Mouse (Mus musculus): ENCODE measurements around the gene Psmb8.

DNA sequence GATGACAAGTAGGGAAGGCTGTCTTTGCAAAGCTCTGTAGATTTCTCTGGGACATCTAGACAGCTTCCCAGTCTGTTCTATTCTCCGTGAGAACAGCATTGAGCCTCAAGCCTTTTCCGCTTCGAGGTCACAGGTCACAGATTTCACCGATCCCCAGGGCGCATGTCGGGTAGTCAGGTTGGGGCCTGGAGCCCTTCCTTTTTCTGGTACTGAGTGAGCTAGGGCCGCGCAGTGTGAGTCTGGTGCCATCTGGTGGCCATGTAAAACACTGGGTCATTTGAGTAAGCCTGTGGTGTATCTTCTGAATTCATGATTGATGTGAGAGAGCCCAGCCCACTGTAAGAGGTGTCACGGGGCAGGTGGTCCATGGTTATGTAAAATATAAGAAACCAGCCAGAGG lies 37.4 kb downstream of the Psmb8 start:
- peak; percentile 91; the same call in 1 of the 2 replicates for TF ChIP-seq EP300 (IDR thresholded peaks at IDR 0.05; ENCODE audit: insufficient read depth, low read depth, low read length)
- no peak; the same call in 1 of the 2 replicates for TF ChIP-seq CTCF (IDR thresholded peaks at IDR 0.05)
- TF ChIP-seq POLR2A (IDR thresholded peaks at IDR 0.05; ENCODE audit: insufficient read depth, low read depth, low read length), result no peak

Measured in heart, adult 2 months (tissue).